Mouse (Mus musculus): ENCODE measurements around the gene Amhr2.

GRCm38 (mm10) chr15:102459381-102459780, 14.2 kb downstream of the Amhr2 start:
- no peak for TF ChIP-seq CTCF (IDR thresholded peaks at IDR 0.05; ENCODE audit: borderline replicate concordance, insufficient read depth, low read depth, low read length)
- no peak for TF ChIP-seq POLR2A (IDR thresholded peaks at IDR 0.05; ENCODE audit: borderline replicate concordance, insufficient read depth, low read length)

Measured in cerebellum, adult 2 months (tissue).